Mouse (Mus musculus): ENCODE measurements around the gene Naif1. TPM values are rescaled to one million over a fixed set of nuclear protein-coding genes. Genes with fewer than 3 reads are reported as not detected.
A peak's percentile ranks its signal among the peaks of the same experiment; 100 is the strongest.
"Not testable (repeated sequence)": the region's sequence is repeated elsewhere in the genome, so short reads cannot be mapped to it uniquely, and the experiment has no call there.

Naif1 gene
- total RNA-seq, 2 experiments from 2014 or later = 3.3 to 3.7 TPM

GRCm38 (mm10) chr2:32450881-32451844 is 906 bp downstream of the Naif1 start, which contains the start of gene Slc25a25:
TSS of gene Slc25a25 (minus strand) at chr2:32451445.
- DNase-seq (ENCODE audit: extremely low spot score in 1 of 2, low spot score in 2 of 2) = peak; percentile 97 to 99
- intact Hi-C loops (cut with DNase I) = no loop called here

- intact Hi-C loops (cut with DNase I) = no loop called here
- DNase-seq (ENCODE audit: extremely low spot score in 1 of 2, low spot score in 2 of 2) = peak; percentile 98 to 99
Observed at GRCm38 (mm10) chr2:32451870-32452372, 1.7 kb downstream of the Naif1 start.

- DNase-seq (ENCODE audit: extremely low spot score in 1 of 2, low spot score in 2 of 2) = peak in 1 of 2 experiments; percentile 59
- intact Hi-C loops (cut with DNase I) = no loop called here
Observed at GRCm38 (mm10) chr2:32452441-32452971, 2.2 kb downstream of the Naif1 start.

GRCm38 (mm10) chr2:32453641-32454303 is 3.5 kb downstream of the Naif1 start:
- intact Hi-C loops (cut with DNase I) = no loop called here
- no peak for DNase-seq (ENCODE audit: extremely low spot score in 1 of 2, low spot score in 2 of 2)

GRCm38 (mm10) chr2:32454633-32455032 is 4.4 kb downstream of the Naif1 start:
- intact Hi-C loops (cut with DNase I) = no loop called here
- DNase-seq (ENCODE audit: extremely low spot score in 1 of 2, low spot score in 2 of 2) = no peak

GRCm38 (mm10) chr2:32455101-32455500 is 4.8 kb downstream of the Naif1 start:
- DNase-seq (ENCODE audit: extremely low spot score in 1 of 2, low spot score in 2 of 2) = no peak
- intact Hi-C loops (cut with DNase I) = no loop called here

- no peak for DNase-seq (ENCODE audit: extremely low spot score in 1 of 2, low spot score in 2 of 2)
- intact Hi-C loops (cut with DNase I) = no loop called here
Observed at GRCm38 (mm10) chr2:32458300-32458699, 8.0 kb downstream of the Naif1 start.

GRCm38 (mm10) chr2:32459657-32460056 is 9.4 kb downstream of the Naif1 start:
- intact Hi-C loops (cut with DNase I) = no loop called here
- no peak for DNase-seq (ENCODE audit: extremely low spot score in 1 of 2, low spot score in 2 of 2)

- intact Hi-C loops (cut with DNase I) = no loop called here
- DNase-seq (ENCODE audit: extremely low spot score in 1 of 2, low spot score in 2 of 2) = no peak
Observed at GRCm38 (mm10) chr2:32463773-32464172, 13.5 kb downstream of the Naif1 start.

- peak in 1 of 2 experiments; percentile 39 for DNase-seq (ENCODE audit: extremely low spot score in 1 of 2, low spot score in 2 of 2)
- intact Hi-C loops (cut with DNase I) = no loop called here
Observed at GRCm38 (mm10) chr2:32464212-32464891, 14.1 kb downstream of the Naif1 start.

GRCm38 (mm10) chr2:32471001-32471680 is 20.9 kb downstream of the Naif1 start:
- intact Hi-C loops (cut with DNase I) = no loop called here
- DNase-seq (ENCODE audit: extremely low spot score in 1 of 2, low spot score in 2 of 2) = no peak

GRCm38 (mm10) chr2:32471681-32472061 is 21.4 kb downstream of the Naif1 start:
- intact Hi-C loops (cut with DNase I) = no loop called here

GRCm38 (mm10) chr2:32475361-32475760 is 25.1 kb downstream of the Naif1 start:
- intact Hi-C loops (cut with DNase I); DNase-seq (ENCODE audit: extremely low spot score in 1 of 2, low spot score in 2 of 2): not testable (repeated sequence)

More at GRCm38 (mm10) chr2:32471681-32472061, 21.4 kb downstream of the Naif1 start:
- DNase-seq (ENCODE audit: extremely low spot score in 1 of 2, low spot score in 2 of 2) = no peak

- intact Hi-C loops (cut with DNase I) = no loop called here
- DNase-seq (ENCODE audit: extremely low spot score in 1 of 2, low spot score in 2 of 2) = no peak
Observed at GRCm38 (mm10) chr2:32482351-32482750, 32.1 kb downstream of the Naif1 start.

GRCm38 (mm10) chr2:32483179-32483875 is 33.1 kb downstream of the Naif1 start:
- intact Hi-C loops (cut with DNase I) = no loop called here
- no peak for DNase-seq (ENCODE audit: extremely low spot score in 1 of 2, low spot score in 2 of 2)

GRCm38 (mm10) chr2:32484933-32485332 is 34.7 kb downstream of the Naif1 start:
- DNase-seq (ENCODE audit: extremely low spot score in 1 of 2, low spot score in 2 of 2) = no peak
- intact Hi-C loops (cut with DNase I) = loop anchor here (5.0 kb wide), 1 partner anchor 52 kb away; the partner anchor contains the start of gene Fam102a

GRCm38 (mm10) chr2:32485751-32486150 is 35.5 kb downstream of the Naif1 start:
- DNase-seq (ENCODE audit: extremely low spot score in 1 of 2, low spot score in 2 of 2) = no peak
- intact Hi-C loops (cut with DNase I) = loop anchor here (2.0 to 5.0 kb wide), 2 partner anchors 52 to 81 kb away; partner anchors contain the start of gene Fam102a

Data from left cerebral cortex, postnatal 10 days (tissue).